Mouse (Mus musculus) cerebellum, adult (tissue): ENCODE data around the gene Cdk4.

Source experiments
- ATAC-seq: cut with Nextera tagmentation; 2 replicates; pipeline ENCODE4 v1.9.2; 2017; ENCODE audit warnings: mild to moderate bottlenecking, moderate library complexity, mixed read lengths; ENCODE audit not compliant: insufficient number of reproducible peaks, low FRiP score, low TSS enrichment

Cdk4 gene

GRCm38 (mm10) chr10:127091507-127092396 lies 28.4 kb downstream of the Cdk4 start:
- no peak for ATAC-seq

- no peak for ATAC-seq
These were observed 29.4 kb downstream of the Cdk4 start for GRCm38 (mm10) chr10:127092742-127093141.

GRCm38 (mm10) chr10:127094382-127094802 lies 31.1 kb downstream of the Cdk4 start:
- ATAC-seq = no peak

- ATAC-seq = no peak
These were observed 35.2 kb downstream of the Cdk4 start for GRCm38 (mm10) chr10:127098514-127098913.

GRCm38 (mm10) chr10:127099191-127099590 lies 35.9 kb downstream of the Cdk4 start:
- no peak for ATAC-seq

GRCm38 (mm10) chr10:127099868-127100267 lies 36.5 kb downstream of the Cdk4 start:
- no peak for ATAC-seq

GRCm38 (mm10) chr10:127100414-127100813 lies 37.1 kb downstream of the Cdk4 start:
- ATAC-seq = no peak

- no peak for ATAC-seq
These were observed 37.8 kb downstream of the Cdk4 start for GRCm38 (mm10) chr10:127101151-127101550.

GRCm38 (mm10) chr10:127103631-127104030 lies 40.3 kb downstream of the Cdk4 start:
- no peak for ATAC-seq

- ATAC-seq = no peak
These were observed 44.4 kb downstream of the Cdk4 start for GRCm38 (mm10) chr10:127107563-127108261.

GRCm38 (mm10) chr10:127108262-127108583 lies 44.9 kb downstream of the Cdk4 start:
- ATAC-seq = no peak

- ATAC-seq = no peak
These were observed 47.9 kb downstream of the Cdk4 start for GRCm38 (mm10) chr10:127111001-127111887.

- ATAC-seq = no peak
These were observed 51.1 kb downstream of the Cdk4 start for GRCm38 (mm10) chr10:127114408-127114807.

- no peak for ATAC-seq
These were observed 51.7 kb downstream of the Cdk4 start for GRCm38 (mm10) chr10:127115068-127115467.
